Mouse (Mus musculus) c-Kit-negative CD71-positive TER-119-positive erythroid progenitor cells, embryonic 14.5 days (primary cell): ENCODE data around the gene Gtf2a1.
"Not testable (repeated sequence)": the region's sequence is repeated elsewhere in the genome, so short reads cannot be mapped to it uniquely, and the experiment has no call there.

ENCODE experiments used
- DNase-seq: peaks from one replicate; pipeline ENCODE4 v3.0.0-alpha.2; 2013; ENCODE audit warnings: low read depth, low spot score

Gtf2a1 gene

DNA sequence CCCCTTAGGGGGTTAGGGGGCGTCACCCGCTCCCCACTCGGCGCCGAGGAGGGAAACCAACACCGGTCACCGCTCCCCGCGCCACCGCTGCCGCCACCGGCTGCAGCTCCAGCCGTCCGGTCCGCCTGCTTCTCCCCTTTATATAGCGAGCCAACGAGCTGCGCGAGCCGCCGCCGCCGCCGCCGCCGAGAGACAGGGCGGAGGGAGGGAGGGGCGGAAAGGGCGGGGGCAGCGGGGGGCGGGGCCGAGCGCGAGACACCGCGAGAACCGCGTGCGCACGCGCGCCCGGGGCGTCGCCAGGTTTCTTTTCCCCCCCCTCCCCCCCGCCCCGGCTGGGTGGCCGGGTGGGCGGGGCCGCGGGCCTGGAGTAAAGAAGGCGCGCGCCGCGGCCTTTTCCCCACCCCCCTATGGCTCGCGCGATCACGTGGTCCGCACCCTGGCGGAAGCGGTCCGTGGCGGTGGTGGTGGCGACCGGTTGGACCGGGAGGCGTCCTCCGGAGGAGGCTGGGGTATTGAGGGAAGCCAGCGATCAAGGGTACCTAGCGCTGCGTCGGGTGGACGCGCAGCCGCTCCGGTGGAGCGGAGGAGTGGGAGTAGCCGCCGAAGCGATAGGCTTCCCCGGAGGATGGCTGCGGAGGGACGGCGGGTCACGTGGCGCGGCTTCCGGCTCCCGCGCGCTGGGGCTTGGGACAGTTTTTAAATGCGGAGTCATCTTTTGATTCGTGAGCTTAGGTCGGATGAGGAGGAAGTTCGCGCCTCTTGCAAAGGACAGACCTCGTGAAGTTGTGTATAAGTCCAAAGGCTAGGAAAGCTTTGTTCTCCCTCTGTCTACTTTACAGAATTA, at the start of gene Gtf2a1:
Gtf2a1 (minus strand) TSS at position 641 of the 844 bp plus-strand sequence.
- DNase-seq: peak; percentile 92

DNA sequence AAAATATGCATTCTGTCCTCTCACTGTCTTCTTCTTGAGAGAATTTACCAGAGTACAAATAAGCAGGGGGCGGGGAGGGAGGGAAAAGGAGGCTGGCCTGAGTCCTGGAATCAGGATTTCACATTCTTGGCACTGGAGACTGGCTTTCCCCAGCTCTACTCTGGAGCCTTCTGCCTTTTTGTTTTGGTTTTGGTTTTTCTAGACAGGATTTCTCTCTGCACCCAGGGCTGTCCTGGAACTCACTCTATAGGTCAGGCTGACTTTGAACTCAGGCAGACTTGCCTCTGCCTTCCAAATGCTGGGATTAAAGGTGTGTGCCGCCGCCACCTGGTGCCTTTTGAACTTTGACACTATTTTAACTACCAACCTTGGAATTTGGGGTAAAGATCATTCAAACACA, 48.1 kb upstream of the Gtf2a1 start:
- DNase-seq: no peak

DNA sequence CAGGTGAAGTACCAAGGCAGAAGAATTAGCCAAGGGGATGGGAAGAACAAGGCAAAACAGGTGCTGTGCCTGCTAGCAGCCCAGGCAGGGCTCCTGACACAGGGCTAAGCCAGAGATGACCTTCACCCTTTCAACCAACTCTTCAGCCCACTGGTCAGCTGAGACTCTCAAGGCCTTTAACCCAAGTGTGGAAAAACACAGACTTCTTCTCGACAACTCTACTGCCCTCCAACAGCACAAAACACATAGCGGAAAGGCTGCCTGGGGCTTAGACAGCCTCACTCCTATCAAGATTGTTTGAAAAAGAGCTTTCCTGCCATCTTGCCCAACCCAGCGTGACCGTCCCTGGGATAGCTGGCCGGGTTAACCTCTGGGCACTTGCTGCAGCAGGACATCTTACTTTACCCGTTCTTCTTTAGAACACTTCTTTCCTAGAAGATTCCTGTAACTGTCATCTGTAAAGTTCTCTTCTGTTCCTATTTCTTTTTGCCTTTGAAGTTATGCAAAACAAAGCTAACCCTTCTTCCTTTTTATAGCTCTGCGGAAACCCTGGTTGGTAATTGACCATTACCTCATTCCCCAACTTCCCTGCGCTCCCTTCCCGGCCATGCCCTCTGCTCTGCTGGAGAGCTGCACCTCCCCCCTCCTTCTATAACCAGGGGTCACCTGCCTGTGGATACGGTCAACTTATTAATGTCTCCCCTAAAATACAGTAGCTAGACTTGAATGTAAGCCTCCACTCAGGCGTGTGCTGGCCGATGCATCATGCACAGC, 47.0 kb upstream of the Gtf2a1 start:
- no peak for DNase-seq

DNA sequence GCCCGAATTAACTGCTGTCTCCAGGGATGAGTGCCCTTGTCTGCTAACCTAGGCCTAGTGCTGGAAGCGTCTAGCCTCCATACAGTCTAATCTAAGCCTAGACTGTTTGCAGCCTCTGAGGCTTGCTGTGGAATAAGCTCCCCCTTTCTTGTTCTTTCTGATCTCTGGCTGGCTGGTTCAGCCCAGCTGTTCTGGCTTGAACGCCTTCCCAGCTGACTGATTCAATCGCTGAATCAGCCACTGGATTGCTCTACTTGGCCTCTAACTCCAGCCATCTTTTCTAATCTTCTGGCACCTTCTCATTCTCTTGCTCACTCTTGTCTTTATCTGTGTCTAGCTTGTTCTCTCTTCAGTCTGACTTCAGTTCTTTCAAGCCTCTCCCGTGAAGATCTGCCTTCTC, 36.2 kb upstream of the Gtf2a1 start:
- DNase-seq: no peak

DNA sequence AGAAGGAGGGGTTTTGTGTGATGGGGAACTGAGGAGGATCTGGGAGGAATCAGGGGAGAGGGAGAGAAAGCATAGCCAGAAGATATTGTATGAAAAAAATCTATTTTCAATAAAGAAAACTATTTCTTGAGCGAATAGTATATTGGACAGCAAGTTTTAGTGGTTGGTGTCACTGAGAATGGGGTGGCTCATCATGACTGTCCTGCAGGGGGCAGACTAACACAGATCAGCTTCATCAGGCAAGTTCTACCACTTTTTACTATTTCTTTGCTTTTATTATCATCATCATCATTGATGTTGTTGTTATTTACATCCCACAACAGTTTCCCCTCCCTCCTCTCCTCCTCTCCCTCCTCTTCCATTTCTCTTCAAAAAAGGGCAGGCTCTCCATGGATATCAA, 34.7 kb upstream of the Gtf2a1 start:
- DNase-seq: peak; percentile 25

DNA sequence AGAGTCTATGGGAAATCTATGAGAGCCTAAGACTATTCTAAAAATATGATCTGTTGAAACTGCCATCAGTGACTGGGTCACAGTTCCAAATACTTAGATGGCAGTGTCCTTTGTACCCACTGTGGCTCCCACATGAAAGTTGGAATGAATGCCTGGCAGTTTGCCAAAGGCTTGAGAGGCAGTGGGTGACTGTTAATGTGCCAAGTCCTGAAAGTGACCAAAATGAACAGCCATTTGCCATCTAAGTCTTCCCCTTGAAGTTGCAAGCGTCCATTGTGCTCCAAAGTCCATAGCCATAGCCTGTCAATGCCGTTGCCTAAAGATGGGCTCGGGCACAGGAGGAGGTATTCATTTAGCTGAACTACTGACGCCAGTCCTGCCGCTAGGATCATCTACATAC, 19.1 kb upstream of the Gtf2a1 start:
- no peak for DNase-seq

GRCm38 (mm10) chr12:91607678-91608077, 17.4 kb upstream of the Gtf2a1 start:
- DNase-seq: no peak

DNA sequence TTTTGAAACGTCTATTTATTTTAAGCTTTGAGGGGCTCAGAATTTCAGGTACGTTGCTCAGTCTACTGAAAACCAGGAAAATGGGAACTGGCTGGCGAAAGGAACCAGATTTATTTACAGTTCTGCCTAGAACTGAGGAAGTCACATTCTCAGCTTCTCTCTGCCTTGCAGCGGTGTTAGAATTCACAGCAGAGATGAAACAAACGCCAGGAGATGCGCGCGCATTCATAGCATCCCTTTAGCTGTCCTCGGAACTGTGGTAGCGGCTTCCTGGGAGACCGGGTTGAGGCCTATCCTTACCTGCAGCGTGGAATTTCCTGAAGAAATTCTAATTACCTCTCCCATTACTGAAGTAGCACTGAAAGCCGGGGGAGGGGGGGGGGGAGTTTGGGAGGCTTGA, 16.4 kb upstream of the Gtf2a1 start:
- no peak for DNase-seq

DNA sequence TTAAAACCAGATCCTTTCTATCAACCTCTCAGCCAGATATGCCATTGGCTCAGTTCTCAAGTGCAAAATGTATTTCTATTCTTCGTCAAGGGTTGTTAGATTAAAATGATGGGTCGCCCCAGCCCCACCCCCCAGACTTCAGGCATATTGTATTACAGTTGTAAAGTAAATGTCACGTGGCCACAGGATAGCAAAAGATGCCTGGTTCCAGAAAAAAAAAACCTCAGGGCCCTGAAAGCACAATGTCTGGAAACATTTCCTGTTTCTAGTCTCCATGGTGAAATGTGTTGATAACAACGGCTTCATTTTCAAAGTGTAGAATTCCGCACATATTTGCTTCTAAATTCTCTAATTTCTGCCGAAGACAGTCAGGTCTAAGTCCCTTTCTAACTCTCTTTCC, 14.3 kb upstream of the Gtf2a1 start:
- no peak for DNase-seq

GRCm38 (mm10) chr12:91592128-91592527, 1.8 kb upstream of the Gtf2a1 start:
- no peak for DNase-seq

DNA sequence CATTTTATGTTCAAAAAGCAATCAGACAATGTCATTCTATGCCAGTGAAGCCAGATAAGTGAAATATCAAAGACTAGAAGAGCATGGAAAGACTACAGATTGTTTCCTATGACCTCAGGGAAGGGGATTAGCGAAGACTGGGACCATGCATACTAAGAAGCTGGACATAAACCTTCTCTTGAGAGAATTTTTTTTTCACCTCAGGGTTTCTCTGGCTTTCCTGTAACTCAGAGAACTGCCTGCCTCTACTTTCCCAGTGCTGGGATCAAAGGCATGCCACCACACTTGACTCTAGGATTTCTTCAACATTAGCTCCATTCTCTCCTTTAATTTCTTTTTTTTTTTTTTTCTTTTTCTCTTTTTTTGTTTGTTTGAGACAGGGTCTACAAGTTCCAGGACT, 904 bp upstream of the Gtf2a1 start:
- no peak for DNase-seq

DNA sequence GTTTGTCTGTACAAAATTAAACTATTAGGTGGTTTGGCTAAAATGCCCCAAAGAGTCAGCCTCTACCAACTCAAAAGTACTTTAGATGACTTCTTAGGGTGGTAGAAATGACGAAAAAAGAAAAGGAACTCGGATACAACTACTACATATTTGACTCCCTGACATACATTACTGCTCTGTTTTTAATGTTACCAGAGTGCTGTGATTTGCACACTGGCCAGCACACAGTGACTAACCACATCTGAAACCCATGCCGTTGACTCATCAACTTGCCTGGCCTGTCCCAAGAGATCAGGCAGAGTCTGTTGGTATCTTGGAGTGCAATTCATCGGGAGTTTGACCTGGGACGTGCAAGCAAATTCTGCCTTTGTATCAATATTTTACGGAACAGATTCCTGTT, 429 bp upstream of the Gtf2a1 start:
- no peak for DNase-seq

DNA sequence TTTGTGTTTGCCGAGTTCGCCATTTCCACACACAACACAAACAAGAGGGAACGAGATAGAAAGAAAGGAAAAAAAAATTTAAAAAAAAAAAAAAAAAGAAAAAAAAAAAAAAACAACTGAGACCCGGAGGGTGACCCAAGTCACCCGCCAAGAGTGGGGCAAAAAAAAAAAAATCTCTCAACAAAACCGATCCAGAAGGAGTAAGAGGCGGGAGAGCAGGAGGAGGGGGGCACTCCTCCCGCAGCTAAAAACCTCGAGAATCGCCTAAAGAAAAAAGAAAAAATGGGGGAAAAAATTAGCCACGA, 793 bp downstream of the Gtf2a1 start:
- peak; percentile 28 for DNase-seq

DNA sequence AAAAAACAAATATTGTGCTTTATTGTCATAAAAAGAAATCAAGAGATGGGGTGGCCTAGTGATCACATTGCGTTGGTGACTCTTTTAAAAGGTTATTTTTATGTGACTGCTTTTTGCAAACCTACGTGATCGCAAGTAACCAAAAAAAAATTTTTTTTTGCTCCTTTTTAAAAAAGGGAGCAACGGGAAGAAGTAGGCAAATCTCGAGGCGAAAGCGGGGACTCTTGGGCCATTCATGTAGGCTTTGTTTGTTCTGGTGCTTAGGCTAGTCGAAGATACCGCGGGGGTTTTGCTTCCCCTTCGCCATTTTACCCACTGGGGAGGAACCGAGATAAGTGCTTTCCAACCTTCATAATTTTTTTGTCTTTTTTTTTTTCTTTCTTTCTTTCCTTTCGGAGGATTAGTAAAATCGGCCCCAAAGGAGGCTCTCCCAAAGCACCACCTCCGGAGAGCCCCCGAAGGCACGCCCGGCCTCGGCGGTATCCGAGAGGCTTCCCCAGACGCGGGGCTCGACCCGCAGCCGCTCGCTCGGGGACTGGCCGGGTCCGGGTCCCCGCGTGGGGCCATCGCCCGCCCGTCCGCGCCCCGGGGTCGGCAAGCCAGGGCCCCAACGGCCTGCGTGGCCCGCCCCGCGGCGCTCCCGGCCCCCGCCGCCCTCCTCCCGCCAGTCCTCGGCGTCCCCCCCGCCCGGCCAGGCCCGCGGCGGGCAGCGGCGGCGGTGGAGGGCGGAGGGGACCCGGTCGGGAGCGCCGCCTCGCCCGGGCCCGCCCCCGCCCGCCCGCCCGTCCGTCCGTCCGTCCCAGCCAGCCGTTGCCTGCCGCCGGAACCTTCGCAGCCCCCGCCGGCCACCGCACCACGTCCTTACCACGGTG, 1.4 kb downstream of the Gtf2a1 start:
- DNase-seq: peak; percentile 48

- DNase-seq: peak; percentile 75
Observed at GRCm38 (mm10) chr12:91588176-91588669, 2.1 kb downstream of the Gtf2a1 start.

- no peak for DNase-seq
Observed at GRCm38 (mm10) chr12:91587491-91588033, 2.7 kb downstream of the Gtf2a1 start.

DNA sequence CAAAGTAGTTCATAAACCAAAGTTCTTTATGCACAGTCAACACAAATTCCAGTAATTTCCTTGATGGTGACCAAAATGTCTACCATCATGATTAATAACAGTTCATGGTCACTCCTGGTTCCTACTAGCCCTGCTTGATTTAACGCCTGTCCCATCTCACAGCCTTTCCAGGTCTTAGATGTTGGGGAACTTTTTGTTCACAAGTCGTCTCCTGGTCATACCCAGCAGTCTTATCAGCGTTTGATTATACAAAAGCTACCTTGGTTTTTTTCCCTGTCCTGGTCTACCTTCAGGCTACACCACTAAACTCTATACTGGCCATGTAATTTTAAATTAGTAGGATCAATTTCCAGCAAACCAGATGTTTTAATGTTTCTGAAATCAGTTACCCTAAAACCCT, 3.2 kb downstream of the Gtf2a1 start:
- no peak for DNase-seq

GRCm38 (mm10) chr12:91585815-91586214, 4.5 kb downstream of the Gtf2a1 start:
- not testable (repeated sequence) for DNase-seq

DNA sequence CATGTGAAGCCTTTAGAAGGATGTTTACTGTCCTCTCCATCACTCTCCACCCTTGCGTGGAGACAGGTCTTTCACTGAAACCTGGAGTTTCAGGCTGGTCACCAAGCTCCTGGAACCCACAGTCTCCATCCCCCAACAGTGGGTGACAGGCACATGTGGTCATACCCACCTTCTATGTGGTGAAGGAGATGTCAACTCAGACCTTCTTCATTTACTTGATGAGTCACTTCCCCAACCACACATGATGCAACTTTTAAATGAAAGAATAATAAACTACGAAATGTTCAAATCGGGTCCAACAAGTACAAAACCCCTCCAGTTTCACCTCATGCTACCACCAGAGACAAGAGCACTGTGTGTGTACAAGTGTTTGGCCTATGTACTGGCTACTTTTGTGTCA, 5.1 kb downstream of the Gtf2a1 start:
- no peak for DNase-seq

DNA sequence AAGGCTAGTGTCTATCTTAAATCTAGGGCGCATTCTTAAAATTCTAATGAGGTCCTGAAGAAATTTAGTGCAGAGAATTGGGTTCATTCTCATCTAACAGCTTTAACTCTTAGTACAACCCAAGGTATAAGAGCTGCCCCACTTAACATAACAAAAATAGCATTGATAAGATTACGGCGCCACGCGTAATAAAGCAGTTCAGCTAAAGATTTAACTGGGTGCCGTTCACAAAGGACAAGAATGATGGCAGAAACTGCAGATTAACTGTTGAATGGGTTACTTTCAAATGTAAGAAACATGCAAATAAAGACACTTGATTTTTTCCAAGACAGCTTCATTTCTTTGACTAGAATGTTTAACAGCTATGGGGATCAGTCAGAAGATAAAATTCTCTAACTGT, 6.9 kb downstream of the Gtf2a1 start:
- no peak for DNase-seq

DNA sequence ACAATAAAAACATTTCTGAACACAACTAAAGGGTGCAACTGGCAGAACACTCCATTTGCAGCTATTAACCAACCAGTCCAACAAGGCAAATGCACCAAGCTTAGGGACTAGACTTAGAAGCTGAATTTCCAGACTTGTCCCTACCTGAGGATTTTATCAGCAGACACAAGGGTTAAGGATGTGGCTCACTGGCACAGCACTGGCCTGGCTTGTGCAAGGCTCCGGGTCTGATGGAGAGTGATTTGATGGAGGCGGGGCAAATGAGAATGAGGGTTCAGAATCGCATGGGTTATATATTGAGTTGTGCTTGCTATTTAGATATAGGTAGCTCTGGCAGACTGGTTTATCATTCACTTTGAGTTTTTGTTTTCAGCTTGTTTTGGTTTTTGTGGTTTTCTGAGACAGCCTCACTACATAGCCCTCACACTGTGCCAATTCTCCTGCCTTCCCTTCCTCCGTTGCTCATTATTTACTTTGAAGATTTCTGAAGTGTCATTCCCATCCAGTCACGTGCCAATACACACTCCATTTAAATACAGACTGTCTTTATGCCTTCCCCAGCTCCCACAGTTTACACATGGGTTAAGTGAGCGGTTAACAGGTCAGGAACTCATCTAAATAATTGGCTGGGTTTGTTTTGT, 7.8 kb downstream of the Gtf2a1 start:
- no peak for DNase-seq
